Mouse (Mus musculus) ES-E14 (cell line): ENCODE measurements around the gene Chrne. TPM values are rescaled to one million over a fixed set of nuclear protein-coding genes. Genes with fewer than 3 reads are reported as not detected.

Source experiments
- DNase-seq: peaks from one replicate; pipeline ENCODE4 v3.0.0-alpha.2; 2013; ENCODE audit warnings: low read depth, low spot score
- H3K27ac ChIP-seq: 2 replicates; pipeline ENCODE4 v1.5.1; 2012; ENCODE audit warnings: low read depth, mild to moderate bottlenecking, low read length, moderate library complexity, mixed read lengths; ENCODE audit not compliant: poor library complexity, insufficient read depth, severe bottlenecking
- H3K36me3 ChIP-seq: 2 replicates; pipeline ENCODE4 v1.6.1; 2012; ENCODE audit warnings: mild to moderate bottlenecking, low read length, moderate library complexity, mixed read lengths; ENCODE audit not compliant: control insufficient read depth, poor library complexity, insufficient read depth, severe bottlenecking
- H3K4me1 ChIP-seq, 2 experiments: fragments of 150-350 bp in 1 of 2; sonication (generic) in 1 of 2; 2 replicates each; pipeline ENCODE4 v1.6.1; 2012; ENCODE audit warnings: low read length in 2 of 2, mild to moderate bottlenecking in 1 of 2, mixed read lengths in 1 of 2; ENCODE audit not compliant: control insufficient read depth in 2 of 2, insufficient read depth in 2 of 2, poor library complexity in 1 of 2
- H3K4me3 ChIP-seq, 2 experiments: fragments of 150-350 bp in 1 of 2; sonication (generic) in 1 of 2; 2 replicates each; pipeline ENCODE4 v1.5.1; 2012; ENCODE audit warnings: low read length in 2 of 2, low read depth in 1 of 2, mild to moderate bottlenecking in 1 of 2, mixed read lengths in 1 of 2; ENCODE audit not compliant: insufficient read depth in 1 of 2, poor library complexity in 1 of 2, severe bottlenecking in 1 of 2
- H3K9ac ChIP-seq: 2 replicates; pipeline ENCODE4 v1.6.1; 2012; ENCODE audit warnings: low read depth, mild to moderate bottlenecking, low read length, mixed read lengths; ENCODE audit not compliant: poor library complexity, insufficient read depth, severe bottlenecking
- H3K9me3 ChIP-seq: fragments of 150-350 bp; sonication (generic); 2 replicates; pipeline ENCODE4 v1.6.1; 2012; ENCODE audit warnings: low read depth, mild to moderate bottlenecking, low read length; ENCODE audit not compliant: control insufficient read depth, insufficient read depth
- CHD2 ChIP-seq: IDR thresholded peaks from 2 replicates; pipeline ENCODE4 v1.6.1; 2014; ENCODE audit warnings: mild to moderate bottlenecking, low read depth, low read length, inconsistent platforms
- HCFC1 ChIP-seq: IDR thresholded peaks from 2 replicates; pipeline ENCODE4 v1.6.1; 2012; ENCODE audit warnings: low read length, inconsistent platforms, borderline replicate concordance; ENCODE audit not compliant: insufficient read depth
- MAFK ChIP-seq: IDR thresholded peaks from 2 replicates; pipeline ENCODE4 v1.6.1; 2014; ENCODE audit warnings: mild to moderate bottlenecking, low read depth, low read length, inconsistent platforms; ENCODE audit not compliant: insufficient read depth
- ZC3H11A ChIP-seq: IDR thresholded peaks from 2 replicates; pipeline ENCODE4 v1.6.1; 2012; ENCODE audit warnings: low read depth, mild to moderate bottlenecking, inconsistent platforms, low read length, borderline replicate concordance
- ZNF384 ChIP-seq: IDR thresholded peaks from 2 replicates; pipeline ENCODE4 v1.6.1; 2012; ENCODE audit warnings: low read depth, low read length, inconsistent platforms
- in situ Hi-C, 2 experiments: fragments of 600-800 bp; cut with MboI; formaldehyde crosslinking; loops; one replicate each; pipeline ENCODE4 v1.15.1; 2025; ENCODE audit warnings: low sequenced_read_pairs in 2 of 2, inconsistent platforms in 1 of 2; ENCODE audit not compliant: unreplicated experiment in 2 of 2
- total RNA-seq: library from RNA; depleted of rRNA; stranded (reverse); fragments of 300-350 nt; gene quantifications from 2 replicates; pipeline ENCODE4 v1.2.3, GENCODE M21; 2012

Chrne gene
- total RNA-seq, 1 experiment = not detected

- Histone ChIP-seq H3K4me3 (peak within 1 kb of the TSS; percentile 57 to 81), H3K9ac (peak within 1 kb of the TSS; percentile 50), H3K4me1 (peaks cover 0 to 6% of the 10 kb centered on the region in 2 experiments; a peak in 1 of 4 replicates), H3K27ac (no peak within 1 kb of the TSS), H3K9me3 (no peaks in the 10 kb centered on the region), H3K36me3 (peaks cover 19% of the 10 kb centered on the region)
- in situ Hi-C loops = loop anchor here in 1 of 2 experiments (5.0 kb wide), 1 partner anchor 88 kb away; the partner anchor contains the start of gene Psmb6
- no peak for TF ChIP-seq HCFC1
- TF ChIP-seq ZC3H11A = no peak
- no peak for TF ChIP-seq MAFK
- no peak for TF ChIP-seq CHD2
- no peak for TF ChIP-seq ZNF384
- DNase-seq = no peak
Measured at GRCm38 (mm10) chr11:70615516-70616093, 3.4 kb downstream of the Chrne start, which contains the start of gene 4930544D05Rik. TSS of gene 4930544D05Rik (plus strand) at chr11:70615848.

GRCm38 (mm10) chr11:70615074-70615473 lies 3.9 kb downstream of the Chrne start:
- H3K36me3 ChIP-seq = peaks cover 23% of the 10 kb centered on the region
- peak; percentile 59 for DNase-seq
- TF ChIP-seq ZNF384 (no peak), ZC3H11A (no peak), HCFC1 (no peak), CHD2 (no peak)
- H3K4me3 ChIP-seq = peak overlapping the region; percentile 57 to 81
- in situ Hi-C loops = loop anchor here in 1 of 2 experiments (5.0 kb wide), 1 partner anchor 88 kb away; the partner anchor contains the start of gene Psmb6
- H3K9ac ChIP-seq = peak overlapping the region; percentile 50
- no peak overlapping the region for H3K27ac ChIP-seq
- H3K4me1 ChIP-seq = peaks cover 0 to 6% of the 10 kb centered on the region in 2 experiments; a peak in 1 of 4 replicates
- H3K9me3 ChIP-seq = no peaks in the 10 kb centered on the region

- no peak for DNase-seq
- Histone ChIP-seq H3K9ac (no peak overlapping the region), H3K4me1 (peaks cover 0 to 7% of the 10 kb centered on the region in 2 experiments; a peak in 1 of 4 replicates), H3K36me3 (peaks cover 41% of the 10 kb centered on the region), H3K4me3 (no peak overlapping the region), H3K9me3 (no peaks in the 10 kb centered on the region), H3K27ac (no peak overlapping the region)
- TF ChIP-seq ZNF384 (no peak), ZC3H11A (no peak), MAFK (no peak), HCFC1 (no peak), CHD2 (no peak)
- in situ Hi-C loops = no loop called here
Measured at GRCm38 (mm10) chr11:70612505-70612904, 6.5 kb downstream of the Chrne start.

- peaks cover 0 to 6% of the 10 kb centered on the region in 2 experiments; a peak in 1 of 4 replicates for H3K4me1 ChIP-seq
- H3K36me3 ChIP-seq = peaks cover 56% of the 10 kb centered on the region
- no peak overlapping the region for H3K4me3 ChIP-seq
- DNase-seq = no peak
- H3K9ac ChIP-seq = no peak overlapping the region
- no peak for TF ChIP-seq CHD2
- no peak for TF ChIP-seq HCFC1
- no peak for TF ChIP-seq ZC3H11A
- TF ChIP-seq ZNF384 = no peak
- no peak for TF ChIP-seq MAFK
- no peaks in the 10 kb centered on the region for H3K9me3 ChIP-seq
- in situ Hi-C loops = no loop called here
- H3K27ac ChIP-seq = no peak overlapping the region
Measured at GRCm38 (mm10) chr11:70610752-70611151, 8.3 kb downstream of the Chrne start.
